20 mouse cellular contexts compared by ENCODE assay signal in the genomic region with DNA sequence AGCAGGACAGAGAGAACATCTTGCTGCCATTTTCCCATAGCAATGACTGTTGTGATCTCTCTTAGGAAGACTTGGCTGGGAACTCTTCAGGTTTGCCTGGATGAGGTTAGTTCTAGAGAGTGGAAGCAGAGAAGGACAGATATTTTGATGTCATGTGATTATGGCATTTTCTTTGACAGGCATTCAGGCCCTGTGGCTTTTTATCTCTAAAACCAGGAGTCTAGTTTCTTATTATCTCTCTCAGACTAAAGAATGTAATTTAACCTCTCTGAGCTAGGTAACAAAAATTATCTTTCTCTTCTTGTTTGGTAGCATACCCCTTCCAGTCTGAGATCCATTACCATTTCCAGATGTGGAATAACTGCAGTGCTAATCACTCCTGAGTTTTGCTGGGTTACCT. TPM values are rescaled to one million over a fixed set of nuclear protein-coding genes. Genes with fewer than 3 reads are reported as not detected.
DNase-seq lines count a peak whose midpoint lies in the region; ATAC-seq and TF ChIP-seq lines count a peak whose summit lies in the region.
"Had no signal": no experiment of that assay in that cellular context is flagged by ENCODE, and none has a peak within 500 bp of the region (broad histone marks: within the 10 kb centered on the region; RNA-seq: fewer than 3 reads in every experiment).

No protein-coding gene starts in this region.

- H3K36me3 ChIP-seq in MEL (ENCODE audit: control insufficient read depth in 1 of 2, insufficient read depth in 2 of 2, low read length in 2 of 2) (peaks cover 0 to 39% of the 10 kb centered on the region in 2 experiments; a peak in 2 of 4 replicates), macrophage (ENCODE audit: inconsistent target) (no peaks in the 10 kb centered on the region)
- H3K36me3 ChIP-seq in liver, embryonic 14.5 days (replicated peaks; ENCODE audit: control insufficient read depth, insufficient read depth, low read depth) = no peaks in the 10 kb centered on the region
- H3K36me3 ChIP-seq in heart, embryonic 10.5 days = 0 out of 2 replicates have a peak, but pooled peaks cover 2% of the 10 kb centered on the region
- H3K36me3 ChIP-seq: forebrain, embryonic 12.5 days; heart, embryonic 12.5 days had no signal

- H3K9ac ChIP-seq in MEL (ENCODE audit: control insufficient read depth, low read depth, low read length, poor library complexity, severe bottlenecking) = no peak overlapping the region
- no peak overlapping the region for H3K9ac ChIP-seq in liver, embryonic 14.5 days (replicated peaks)
- H3K9ac ChIP-seq: embryonic facial prominence, embryonic 13.5 days; forebrain, embryonic 12.5 days; heart, embryonic 12.5 days; hindbrain, embryonic 14.5 days had no signal

- DNase-seq in MEL (ENCODE audit: low read depth, low spot score) = peak; percentile 65
- DNase-seq in c-Kit-positive CD71-positive TER-119-negative erythroid progenitor cells, embryonic 14.5 days (ENCODE audit: low read depth) = peak; percentile 38
- peak in 2 of 3 experiments; percentile 33 to 43 for DNase-seq in liver, embryonic 14.5 days (ENCODE audit: low read depth in 3 of 3, low spot score in 3 of 3)
- no peak for DNase-seq in left cerebral cortex, postnatal 10 days (ENCODE audit: extremely low spot score in 1 of 2, low spot score in 2 of 2)
- no peak for DNase-seq in adrenal gland, adult (ENCODE audit: inconsistent age in 2 of 2, low spot score in 1 of 2)
- no peak for DNase-seq in heart, embryonic 10.5 days (ENCODE audit: low spot score)
- DNase-seq: adrenal gland, postnatal 14 days; cerebellum, adult 2 months; cerebellum, postnatal 14 days; embryo, embryonic 11 days; gastrocnemius, postnatal 14 days; heart, adult 2 months had no signal

- intact Hi-C loops in left cerebral cortex, postnatal 10 days (cut with DNase I) = no loop called here

- TF ChIP-seq CTCF in MEL (IDR thresholded peaks at IDR 0.05 in 2 of 3, conservative IDR thresholded peaks at IDR 0.05 in 1 of 3; ENCODE audit: control insufficient read depth in 1 of 3, insufficient read depth in 1 of 3, low read depth in 2 of 3, low read length in 3 of 3, poor library complexity in 1 of 3, severe bottlenecking in 1 of 3) = no peak
- no peak for TF ChIP-seq CTCF in liver, embryonic 14.5 days (IDR thresholded peaks at IDR 0.05; ENCODE audit: low read depth)

- H3K4me2 ChIP-seq in liver, embryonic 14.5 days (ENCODE audit: low read depth) = peak overlapping the region; percentile 44
- H3K4me2 ChIP-seq: embryonic facial prominence, embryonic 13.5 days; forebrain, embryonic 12.5 days; heart, embryonic 12.5 days; hindbrain, embryonic 14.5 days had no signal

- peaks cover 29 to 39% of the 10 kb centered on the region in 2 experiments for H3K4me1 ChIP-seq in MEL (ENCODE audit: control insufficient read depth in 1 of 2, insufficient read depth in 2 of 2, low read length in 2 of 2)
- peaks cover 38 to 51% of the 10 kb centered on the region in 2 experiments for H3K4me1 ChIP-seq in liver, embryonic 14.5 days (replicated peaks; ENCODE audit: control insufficient read depth in 2 of 2, insufficient read depth in 2 of 2, low read length in 1 of 2)
- H3K4me1 ChIP-seq in heart, embryonic 10.5 days = peaks cover 20% of the 10 kb centered on the region

- peak; percentile 92 to 96 for TF ChIP-seq EP300 in MEL (IDR thresholded peaks at IDR 0.05; ENCODE audit: low read depth in 1 of 2, low read length in 2 of 2)
- TF ChIP-seq EP300 in liver, embryonic 14.5 days (IDR thresholded peaks at IDR 0.05; ENCODE audit: low read depth) = peak; percentile 68

- H3K9me3 ChIP-seq in MEL (replicated peaks; ENCODE audit: insufficient read depth, low read length) = no peaks in the 10 kb centered on the region
- H3K9me3 ChIP-seq in liver, embryonic 14.5 days (ENCODE audit: control insufficient read depth, low read length) = no peaks in the 10 kb centered on the region
- H3K9me3 ChIP-seq in heart, embryonic 10.5 days = no peaks in the 10 kb centered on the region
- H3K9me3 ChIP-seq: embryonic facial prominence, embryonic 13.5 days; forebrain, embryonic 12.5 days; heart, embryonic 12.5 days; hindbrain, embryonic 10.5 days had no signal

- no peaks in the 10 kb centered on the region for H3K27me3 ChIP-seq in MEL (ENCODE audit: control insufficient read depth in 1 of 2, insufficient read depth in 2 of 2, low read length in 2 of 2)
- H3K27me3 ChIP-seq in liver, embryonic 14.5 days (ENCODE audit: control insufficient read depth, insufficient read depth, low read length) = no peaks in the 10 kb centered on the region
- H3K27me3 ChIP-seq in heart, embryonic 10.5 days (ENCODE audit: insufficient read depth, poor library complexity, severe bottlenecking) = no peaks in the 10 kb centered on the region
- H3K27me3 ChIP-seq: CH12.LX; embryonic facial prominence, embryonic 13.5 days; forebrain, embryonic 12.5 days; heart, embryonic 12.5 days had no signal

- H3K79me2 ChIP-seq in MEL (ENCODE audit: control insufficient read depth, insufficient read depth, low read length, poor library complexity) (no peaks in the 10 kb centered on the region), macrophage (ENCODE audit: inconsistent target) (no peaks in the 10 kb centered on the region)

- no peak for TF ChIP-seq RAD21 in MEL (IDR thresholded peaks at IDR 0.05; ENCODE audit: low read depth, low read length)

- H3K4me3 ChIP-seq in MEL (ENCODE audit: control insufficient read depth in 1 of 2, insufficient read depth in 1 of 2, low read depth in 2 of 2, low read length in 2 of 2) (no peak overlapping the region), macrophage (ENCODE audit: inconsistent target) (no peak overlapping the region)
- H3K4me3 ChIP-seq in liver, embryonic 14.5 days (ENCODE audit: insufficient read depth in 1 of 2, low read depth in 2 of 2, low read length in 2 of 2) = no peak overlapping the region
- no peak overlapping the region for H3K4me3 ChIP-seq in heart, embryonic 10.5 days
- H3K4me3 ChIP-seq: embryonic facial prominence, embryonic 13.5 days; forebrain, embryonic 12.5 days; heart, adult 2 months; heart, embryonic 12.5 days; hindbrain, embryonic 10.5 days had no signal

- TF ChIP-seq POLR2A in MEL (IDR thresholded peaks at IDR 0.05; ENCODE audit: control insufficient read depth in 1 of 2, insufficient read depth in 1 of 2, low read depth in 1 of 2, low read length in 2 of 2, poor library complexity in 1 of 2) = no peak

- H3K27ac ChIP-seq in MEL (ENCODE audit: control insufficient read depth, low read depth, low read length) = peak overlapping the region; percentile 21; the same call in 1 of the 2 replicates
- peak overlapping the region; percentile 53 for H3K27ac ChIP-seq in liver, embryonic 14.5 days
- H3K27ac ChIP-seq in macrophage = peak overlapping the region; percentile 91
- no peak overlapping the region for H3K27ac ChIP-seq in heart, embryonic 10.5 days
- H3K27ac ChIP-seq: embryonic facial prominence, embryonic 13.5 days; forebrain, embryonic 12.5 days; heart, adult 2 months; hindbrain, embryonic 10.5 days; hindbrain, embryonic 14.5 days had no signal

- peak; percentile 60 for ATAC-seq in liver, embryonic 14.5 days (ENCODE audit: insufficient read depth)
- ATAC-seq: forebrain, embryonic 16.5 days had no signal

TF ChIP-seq in MEL, 35 proteins besides CTCF, POLR2A, EP300 and RAD21 (continues in another document):
- no peak for TF ChIP-seq MAX (IDR thresholded peaks at IDR 0.05; ENCODE audit: low read length)
- TF ChIP-seq MXI1 (IDR thresholded peaks at IDR 0.05; ENCODE audit: low read depth, low read length) = 0 out of 2 replicates have a peak, but pooled peaks have one; percentile 34
- TF ChIP-seq BHLHE40 (IDR thresholded peaks at IDR 0.05; ENCODE audit: borderline replicate concordance, low read depth, low read length) = peak; percentile 86
- TF ChIP-seq USF2 (IDR thresholded peaks at IDR 0.05; ENCODE audit: borderline replicate concordance in 1 of 2, insufficient read depth in 1 of 2, low read depth in 1 of 2, low read length in 2 of 2) = no peak
- no peak for TF ChIP-seq MEF2A (IDR thresholded peaks at IDR 0.05; ENCODE audit: extremely low read depth, insufficient replicate concordance, low read depth, low read length, poor library complexity, severe bottlenecking)
- peak; percentile 26; the same call in 1 of the 2 replicates for TF ChIP-seq ZNF384 (IDR thresholded peaks at IDR 0.05; ENCODE audit: low read depth, low read length)
- TF ChIP-seq ETS1 (IDR thresholded peaks at IDR 0.05; ENCODE audit: low read depth, low read length) = peak; percentile 87
- no peak for TF ChIP-seq MYB (IDR thresholded peaks at IDR 0.05; ENCODE audit: low read depth, low read length)
- no peak for TF ChIP-seq ELF1 (IDR thresholded peaks at IDR 0.05; ENCODE audit: low read depth, low read length)
- no peak for TF ChIP-seq TBP (IDR thresholded peaks at IDR 0.05; ENCODE audit: low read depth, low read length)
- peak; percentile 95 for TF ChIP-seq GATA1 (IDR thresholded peaks at IDR 0.05; ENCODE audit: low read depth, low read length)
- TF ChIP-seq RCOR1 (IDR thresholded peaks at IDR 0.05; ENCODE audit: low read depth, low read length) = peak; percentile 88
- TF ChIP-seq USF1 (IDR thresholded peaks at IDR 0.05; ENCODE audit: low read depth, low read length) = peak; percentile 87
- TF ChIP-seq TAL1 (IDR thresholded peaks at IDR 0.05; ENCODE audit: low read length) = peak; percentile 68
- TF ChIP-seq CHD2 (IDR thresholded peaks at IDR 0.05; ENCODE audit: low read length) = no peak
- peak; percentile 94 for TF ChIP-seq TCF12 (IDR thresholded peaks at IDR 0.05; ENCODE audit: low read depth, low read length)
- TF ChIP-seq MAFK (IDR thresholded peaks at IDR 0.05; ENCODE audit: borderline replicate concordance, low read depth, low read length) = 0 out of 2 replicates have a peak, but pooled peaks have one; percentile 40
- peak; percentile 54; the same call in 1 of the 2 replicates for TF ChIP-seq MYC (IDR thresholded peaks at IDR 0.05; ENCODE audit: low read depth, low read length)

RNA-seq across cellular contexts. Expression of a gene that starts 55.2 kb away (rescaled TPM):
- total RNA-seq in MEL (2012; rRNA removed) = under 0.01 and 0.13 TPM in 2 replicates
- under 1 TPM in 1 of 2 experiments, not detected in 1; 0.03 TPM for polyA plus RNA-seq in MEL (2012; ENCODE audit: insufficient read depth in 1 of 2, insufficient read length in 2 of 2, low read depth in 1 of 2, low replicate concordance in 2 of 2, missing spikeins in 1 of 2)
- 1.1 TPM in 2 replicates for polyA plus RNA-seq in liver, embryonic 14.5 days (2012; rRNA removed)
- 1.2 and 1.9 TPM in 2 replicates for polyA plus RNA-seq in liver, embryonic 14.5 days (2014; fragmentation: Nextera tagmentation; extraction: Ambion mirVana)
- 100 to 1,000 TPM in 11 of 26 experiments, 10 to 100 TPM in 15; 22.7 to 431 (median 83.1) TPM for total RNA-seq in macrophage (2018; cell fraction: chromatin; rRNA removed)
- total RNA-seq in macrophage (2018; cell fraction: cytosol; rRNA removed) = 10 to 100 TPM in 13 of 26 experiments, 1 to 10 TPM in 13; 3.8 to 30.4 (median 11.1) TPM
- 100 to 1,000 TPM in 7 of 26 experiments, 10 to 100 TPM in 19; 13.3 to 212 (median 58.5) TPM for total RNA-seq in macrophage (2018; cell fraction: nucleus; rRNA removed)
- polyA plus RNA-seq in macrophage (2018) = 6.9 to 10.3 TPM (median 7.1 TPM) in 3 replicates
- 10 to 100 TPM; 97.9 to 99.8 TPM for total RNA-seq in left cerebral cortex, postnatal 10 days (2021)
- polyA plus RNA-seq in heart, embryonic 10.5 days (2016; fragmentation: Nextera tagmentation; extraction: Ambion mirVana) = 5.8 and 8.2 TPM in 2 replicates

Comparison
In these comparisons a context has a peak if more than half of its experiments do, and no peak if none do; other contexts are left out.
1. DNase-seq: peak in MEL (single experiment), c-Kit-positive CD71-positive TER-119-negative erythroid progenitor cells, embryonic 14.5 days (single experiment) and liver, embryonic 14.5 days (2 of 3); none in left cerebral cortex, postnatal 10 days (0 of 2), adrenal gland, adult (0 of 2) and heart, embryonic 10.5 days (single experiment).